Mouse (Mus musculus) heart, embryonic 15.5 days (tissue): ENCODE measurements around the gene 1700003H04Rik. TPM values are rescaled to one million over a fixed set of nuclear protein-coding genes. Genes with fewer than 3 reads are reported as not detected.

Experiments used
- ATAC-seq: fragments of 200-750 bp; cut with Nextera tagmentation; replicated peaks from 2 replicates; pipeline ENCODE4 v1.8.0; 2017; ENCODE audit warnings: low read depth, moderate TSS enrichment; ENCODE audit not compliant: insufficient number of reproducible peaks, insufficient read depth, low FRiP score
- H3K27ac ChIP-seq: fragments of 300-500 bp; sonication (generic); 2 replicates; pipeline ENCODE4 v1.5.1; 2015; ENCODE audit warnings: mild to moderate bottlenecking, inconsistent platforms
- H3K27me3 ChIP-seq: fragments of 300-500 bp; sonication (generic); 2 replicates; pipeline ENCODE4 v1.6.1; 2015; ENCODE audit warnings: inconsistent platforms
- H3K36me3 ChIP-seq: fragments of 300-500 bp; sonication (generic); 2 replicates; pipeline ENCODE4 v1.6.1; 2015; ENCODE audit warnings: mild to moderate bottlenecking, inconsistent platforms
- H3K4me1 ChIP-seq: fragments of 300-500 bp; sonication (generic); replicated peaks from 2 replicates; pipeline ENCODE4 v1.6.1; 2015; ENCODE audit warnings: inconsistent platforms
- H3K4me2 ChIP-seq: fragments of 300-500 bp; sonication (generic); 2 replicates; pipeline ENCODE4 v1.6.1; 2015; ENCODE audit warnings: inconsistent platforms, mild to moderate bottlenecking, moderate library complexity
- H3K4me3 ChIP-seq: fragments of 300-500 bp; sonication (generic); 2 replicates; pipeline ENCODE4 v1.5.1; 2015; ENCODE audit warnings: mild to moderate bottlenecking, inconsistent platforms
- H3K9ac ChIP-seq: fragments of 300-500 bp; sonication (generic); 2 replicates; pipeline ENCODE4 v1.6.1; 2015; ENCODE audit warnings: mild to moderate bottlenecking, inconsistent platforms
- H3K9me3 ChIP-seq: fragments of 300-500 bp; sonication (generic); replicated peaks from 2 replicates; pipeline ENCODE4 v1.6.1; 2016; ENCODE audit warnings: inconsistent platforms
- WGBS: fragments of 180-500 bp; shearing (Covaris S2); methylation state at CpG from one replicate; pipeline ENCODE4 v1.1.7; 2015; ENCODE audit warnings: mixed read lengths; 5-methylcytosine and 5-hydroxymethylcytosine counted together
- polyA plus RNA-seq: library from polyadenylated mRNA; unstranded; fragments of >200 nt; fragmentation: Nextera tagmentation; extraction: Ambion mirVana; gene quantifications from 2 replicates; pipeline ENCODE4 v1.2.1, GENCODE M21; 2015

1700003H04Rik gene
- polyA plus RNA-seq = not detected in 2 replicates

GRCm38 (mm10) chr3:124581001-124581400, at the start of gene 1700003H04Rik:
TSS of gene 1700003H04Rik (minus strand) at chr3:124581101.
- Histone ChIP-seq H3K36me3 (no peaks in the 10 kb centered on the region), H3K4me1 (no peaks in the 10 kb centered on the region), H3K27me3 (no peaks in the 10 kb centered on the region)

GRCm38 (mm10) chr3:124623031-124623430, 42.1 kb upstream of the 1700003H04Rik start:
- Histone ChIP-seq H3K27ac (no peak overlapping the region), H3K36me3 (no peaks in the 10 kb centered on the region), H3K4me1 (no peaks in the 10 kb centered on the region), H3K4me3 (no peak overlapping the region), H3K9me3 (no peaks in the 10 kb centered on the region), H3K4me2 (no peak overlapping the region), H3K27me3 (no peaks in the 10 kb centered on the region), H3K9ac (no peak overlapping the region)
- WGBS = 72% methylated on average over 3 of the region's 3 CpGs
- ATAC-seq = no peak

More at GRCm38 (mm10) chr3:124581001-124581400, at the start of gene 1700003H04Rik:
- no peak for ATAC-seq
- Histone ChIP-seq H3K27ac (no peak within 1 kb of the TSS), H3K9ac (no peak within 1 kb of the TSS), H3K9me3 (no peaks in the 10 kb centered on the region), H3K4me2 (no peak within 1 kb of the TSS), H3K4me3 (no peak within 1 kb of the TSS)

GRCm38 (mm10) chr3:124613287-124613686, 32.4 kb upstream of the 1700003H04Rik start:
- 54% methylated on average over 1 of the region's 1 CpGs for WGBS
- no peak overlapping the region for H3K27ac ChIP-seq
- H3K27me3 ChIP-seq = no peaks in the 10 kb centered on the region
- no peak overlapping the region for H3K4me2 ChIP-seq
- H3K4me1 ChIP-seq = no peaks in the 10 kb centered on the region
- no peak overlapping the region for H3K4me3 ChIP-seq
- H3K9me3 ChIP-seq = no peaks in the 10 kb centered on the region
- no peaks in the 10 kb centered on the region for H3K36me3 ChIP-seq
- H3K9ac ChIP-seq = no peak overlapping the region
- ATAC-seq = no peak

- ATAC-seq = no peak
- Histone ChIP-seq H3K4me2 (no peak overlapping the region), H3K9ac (no peak overlapping the region), H3K27ac (no peak overlapping the region), H3K27me3 (no peaks in the 10 kb centered on the region), H3K4me1 (no peaks in the 10 kb centered on the region), H3K36me3 (no peaks in the 10 kb centered on the region), H3K9me3 (no peaks in the 10 kb centered on the region), H3K4me3 (no peak overlapping the region)
Observed at GRCm38 (mm10) chr3:124609956-124610355, 29.1 kb upstream of the 1700003H04Rik start.

GRCm38 (mm10) chr3:124606021-124606517, 25.2 kb upstream of the 1700003H04Rik start:
- Histone ChIP-seq H3K4me3 (no peak overlapping the region), H3K4me2 (no peak overlapping the region), H3K9me3 (no peaks in the 10 kb centered on the region), H3K36me3 (no peaks in the 10 kb centered on the region), H3K4me1 (no peaks in the 10 kb centered on the region), H3K9ac (no peak overlapping the region), H3K27me3 (no peaks in the 10 kb centered on the region), H3K27ac (no peak overlapping the region)
- ATAC-seq = no peak

GRCm38 (mm10) chr3:124605518-124605917, 24.6 kb upstream of the 1700003H04Rik start:
- H3K36me3 ChIP-seq = no peaks in the 10 kb centered on the region
- H3K27ac ChIP-seq = no peak overlapping the region
- H3K4me1 ChIP-seq = no peaks in the 10 kb centered on the region
- no peak overlapping the region for H3K9ac ChIP-seq
- H3K4me2 ChIP-seq = no peak overlapping the region
- H3K9me3 ChIP-seq = no peaks in the 10 kb centered on the region
- no peak for ATAC-seq
- H3K27me3 ChIP-seq = no peaks in the 10 kb centered on the region
- 51% methylated on average over 1 of the region's 1 CpGs for WGBS
- H3K4me3 ChIP-seq = no peak overlapping the region

GRCm38 (mm10) chr3:124597789-124598188, 16.9 kb upstream of the 1700003H04Rik start:
- Histone ChIP-seq H3K9ac (no peak overlapping the region), H3K9me3 (no peaks in the 10 kb centered on the region), H3K4me2 (no peak overlapping the region), H3K4me1 (no peaks in the 10 kb centered on the region), H3K4me3 (no peak overlapping the region), H3K27me3 (no peaks in the 10 kb centered on the region), H3K27ac (no peak overlapping the region), H3K36me3 (no peaks in the 10 kb centered on the region)
- ATAC-seq = no peak

- Histone ChIP-seq H3K36me3 (no peaks in the 10 kb centered on the region), H3K4me2 (no peak overlapping the region), H3K4me3 (no peak overlapping the region), H3K9ac (no peak overlapping the region), H3K9me3 (no peaks in the 10 kb centered on the region), H3K27me3 (no peaks in the 10 kb centered on the region), H3K27ac (no peak overlapping the region), H3K4me1 (no peaks in the 10 kb centered on the region)
- no peak for ATAC-seq
- 4% methylated on average over 3 of the region's 3 CpGs for WGBS
Observed at GRCm38 (mm10) chr3:124587534-124587933, 6.6 kb upstream of the 1700003H04Rik start.

- 65% methylated on average over 2 of the region's 2 CpGs for WGBS
- Histone ChIP-seq H3K27me3 (no peaks in the 10 kb centered on the region), H3K4me2 (no peak overlapping the region), H3K4me1 (no peaks in the 10 kb centered on the region), H3K9ac (no peak overlapping the region), H3K9me3 (no peaks in the 10 kb centered on the region), H3K4me3 (no peak overlapping the region), H3K36me3 (no peaks in the 10 kb centered on the region), H3K27ac (no peak overlapping the region)
- ATAC-seq = no peak
Observed at GRCm38 (mm10) chr3:124585761-124586160, 4.9 kb upstream of the 1700003H04Rik start.

- no peak for ATAC-seq
- no peak overlapping the region for H3K4me3 ChIP-seq
- no peak overlapping the region for H3K4me2 ChIP-seq
- H3K27ac ChIP-seq = no peak overlapping the region
- H3K36me3 ChIP-seq = no peaks in the 10 kb centered on the region
- no peaks in the 10 kb centered on the region for H3K4me1 ChIP-seq
- WGBS = 80% methylated on average over 2 of the region's 2 CpGs
- no peak overlapping the region for H3K9ac ChIP-seq
- H3K9me3 ChIP-seq = no peaks in the 10 kb centered on the region
- no peaks in the 10 kb centered on the region for H3K27me3 ChIP-seq
Observed at GRCm38 (mm10) chr3:124557317-124557716, 23.6 kb downstream of the 1700003H04Rik start.

GRCm38 (mm10) chr3:124555963-124556362, 24.9 kb downstream of the 1700003H04Rik start:
- H3K9me3 ChIP-seq = no peaks in the 10 kb centered on the region
- no peak for ATAC-seq

GRCm38 (mm10) chr3:124555092-124555491, 25.8 kb downstream of the 1700003H04Rik start:
- Histone ChIP-seq H3K27ac (no peak overlapping the region), H3K4me2 (no peak overlapping the region), H3K4me1 (no peaks in the 10 kb centered on the region), H3K27me3 (no peaks in the 10 kb centered on the region), H3K9ac (no peak overlapping the region), H3K4me3 (no peak overlapping the region), H3K36me3 (no peaks in the 10 kb centered on the region), H3K9me3 (no peaks in the 10 kb centered on the region)
- WGBS = 54% methylated on average over 2 of the region's 2 CpGs
- no peak for ATAC-seq

More at GRCm38 (mm10) chr3:124555963-124556362, 24.9 kb downstream of the 1700003H04Rik start:
- no peak overlapping the region for H3K4me3 ChIP-seq
- no peaks in the 10 kb centered on the region for H3K36me3 ChIP-seq
- no peak overlapping the region for H3K9ac ChIP-seq
- no peaks in the 10 kb centered on the region for H3K4me1 ChIP-seq
- H3K4me2 ChIP-seq = no peak overlapping the region
- no peak overlapping the region for H3K27ac ChIP-seq
- no peaks in the 10 kb centered on the region for H3K27me3 ChIP-seq
